Mouse (Mus musculus): ENCODE results near the gene Olfr309. TPM values are rescaled to one million over a fixed set of nuclear protein-coding genes. Genes with fewer than 3 reads are reported as not detected.
"Not testable (repeated sequence)": the region's sequence is repeated elsewhere in the genome, so short reads cannot be mapped to it uniquely, and the experiment has no call there.

Gene Olfr309
- not detected in 2 replicates for polyA plus RNA-seq (2016; fragmentation: Nextera tagmentation; extraction: Ambion mirVana)

GRCm38 (mm10) chr7:86313608-86314007 is at the start of gene Olfr309:
TSS of gene Olfr309 (minus strand) at chr7:86313708.
- no peaks in the 10 kb centered on the region for H3K4me1 ChIP-seq
- 72% methylated on average over 2 of the region's 2 CpGs for WGBS
- DNase-seq (ENCODE audit: low spot score) = no peak

GRCm38 (mm10) chr7:86346296-86346695 is 32.8 kb upstream of the Olfr309 start:
- H3K27ac ChIP-seq; H3K4me3 ChIP-seq; H3K9me3 ChIP-seq; H3K4me1 ChIP-seq; H3K27me3 ChIP-seq (ENCODE audit: insufficient read depth, poor library complexity, severe bottlenecking); H3K36me3 ChIP-seq; DNase-seq (ENCODE audit: low spot score): not testable (repeated sequence)
- WGBS = 89% methylated on average over 9 of the region's 9 CpGs

More at GRCm38 (mm10) chr7:86313608-86314007, at the start of gene Olfr309:
- no peaks in the 10 kb centered on the region for H3K36me3 ChIP-seq
- no peak within 1 kb of the TSS for H3K4me3 ChIP-seq
- H3K27me3 ChIP-seq (ENCODE audit: insufficient read depth, poor library complexity, severe bottlenecking) = no peaks in the 10 kb centered on the region
- H3K9me3 ChIP-seq = no peaks in the 10 kb centered on the region
- no peak within 1 kb of the TSS for H3K27ac ChIP-seq

GRCm38 (mm10) chr7:86344253-86344652 is 30.7 kb upstream of the Olfr309 start:
- Histone ChIP-seq H3K27me3 (ENCODE audit: insufficient read depth, poor library complexity, severe bottlenecking) (no peaks in the 10 kb centered on the region), H3K4me1 (no peaks in the 10 kb centered on the region), H3K36me3 (no peaks in the 10 kb centered on the region), H3K9me3 (no peaks in the 10 kb centered on the region), H3K27ac (no peak overlapping the region), H3K4me3 (no peak overlapping the region)
- DNase-seq (ENCODE audit: low spot score) = no peak
- WGBS = 64% methylated on average over 3 of the region's 3 CpGs

- H3K27me3 ChIP-seq (ENCODE audit: insufficient read depth, poor library complexity, severe bottlenecking) = no peaks in the 10 kb centered on the region
- DNase-seq (ENCODE audit: low spot score) = no peak
- H3K27ac ChIP-seq = no peak overlapping the region
- 67% methylated on average over 14 of the region's 14 CpGs for WGBS
- H3K36me3 ChIP-seq = no peaks in the 10 kb centered on the region
- no peaks in the 10 kb centered on the region for H3K4me1 ChIP-seq
- no peak overlapping the region for H3K4me3 ChIP-seq
- no peaks in the 10 kb centered on the region for H3K9me3 ChIP-seq
These were observed 29.5 kb upstream of the Olfr309 start for GRCm38 (mm10) chr7:86342881-86343565.

GRCm38 (mm10) chr7:86337486-86337885 is 24.0 kb upstream of the Olfr309 start, which contains the start of gene Olfr307:
TSS of gene Olfr307 (minus strand) at chr7:86337586.
- 65% methylated on average over 1 of the region's 1 CpGs for WGBS
- H3K27me3 ChIP-seq (ENCODE audit: insufficient read depth, poor library complexity, severe bottlenecking) = no peaks in the 10 kb centered on the region
- H3K27ac ChIP-seq = no peak within 1 kb of the TSS
- H3K9me3 ChIP-seq = no peaks in the 10 kb centered on the region
- no peaks in the 10 kb centered on the region for H3K36me3 ChIP-seq
- H3K4me1 ChIP-seq = no peaks in the 10 kb centered on the region
- H3K4me3 ChIP-seq = no peak within 1 kb of the TSS
- no peak for DNase-seq (ENCODE audit: low spot score)

GRCm38 (mm10) chr7:86325530-86325929 is 12.0 kb upstream of the Olfr309 start, which contains the start of gene Olfr308:
TSS of gene Olfr308 (minus strand) at chr7:86325630.
- Histone ChIP-seq H3K27ac (no peak within 1 kb of the TSS), H3K4me3 (no peak within 1 kb of the TSS), H3K9me3 (no peaks in the 10 kb centered on the region), H3K27me3 (ENCODE audit: insufficient read depth, poor library complexity, severe bottlenecking) (no peaks in the 10 kb centered on the region), H3K4me1 (no peaks in the 10 kb centered on the region), H3K36me3 (no peaks in the 10 kb centered on the region)
- no peak for DNase-seq (ENCODE audit: low spot score)

- H3K4me1 ChIP-seq = no peaks in the 10 kb centered on the region
- H3K9me3 ChIP-seq = no peaks in the 10 kb centered on the region
- H3K4me3 ChIP-seq = no peak overlapping the region
- no peaks in the 10 kb centered on the region for H3K27me3 ChIP-seq (ENCODE audit: insufficient read depth, poor library complexity, severe bottlenecking)
- WGBS = 89% methylated on average over 2 of the region's 2 CpGs
- no peak for DNase-seq (ENCODE audit: low spot score)
- H3K27ac ChIP-seq = no peak overlapping the region
- H3K36me3 ChIP-seq = no peaks in the 10 kb centered on the region
These were observed 7.8 kb upstream of the Olfr309 start for GRCm38 (mm10) chr7:86321323-86321722.

GRCm38 (mm10) chr7:86277072-86277471 is 36.4 kb downstream of the Olfr309 start, which contains the start of gene Olfr310:
TSS of gene Olfr310 (minus strand) at chr7:86277172.
- no peaks in the 10 kb centered on the region for H3K4me1 ChIP-seq
- no peaks in the 10 kb centered on the region for H3K9me3 ChIP-seq
- no peak within 1 kb of the TSS for H3K4me3 ChIP-seq
- H3K27me3 ChIP-seq (ENCODE audit: insufficient read depth, poor library complexity, severe bottlenecking) = no peaks in the 10 kb centered on the region
- no peaks in the 10 kb centered on the region for H3K36me3 ChIP-seq
- no peak within 1 kb of the TSS for H3K27ac ChIP-seq
- WGBS = 67% methylated on average over 1 of the region's 1 CpGs
- no peak for DNase-seq (ENCODE audit: low spot score)

Small RNA genes lying within 50 kb of the gene (microRNA-seq; reads per million reads assigned to microRNA genes)
- not detected for gene Gm23192

Other genes starting within 250 kb of the Olfr309 start
- not detected in 2 replicates for gene Vmn2r75, start 141.9 kb downstream of the Olfr309 start, polyA plus RNA-seq (2016; fragmentation: Nextera tagmentation; extraction: Ambion mirVana)
- not detected in 2 replicates for gene Vmn2r76, start 67.4 kb downstream of the Olfr309 start, polyA plus RNA-seq (2016; fragmentation: Nextera tagmentation; extraction: Ambion mirVana)
- gene Olfr310, start 36.5 kb downstream of the Olfr309 start, polyA plus RNA-seq (2016; fragmentation: Nextera tagmentation; extraction: Ambion mirVana) = not detected in 2 replicates
- not detected in 2 replicates for gene Olfr308, start 11.9 kb upstream of the Olfr309 start, polyA plus RNA-seq (2016; fragmentation: Nextera tagmentation; extraction: Ambion mirVana)
- not detected in 2 replicates for gene Olfr307, start 23.9 kb upstream of the Olfr309 start, polyA plus RNA-seq (2016; fragmentation: Nextera tagmentation; extraction: Ambion mirVana)
- gene Olfr305, start 53.2 kb upstream of the Olfr309 start, polyA plus RNA-seq (2016; fragmentation: Nextera tagmentation; extraction: Ambion mirVana) = not detected in 2 replicates
- gene Olfr304, start 73.0 kb upstream of the Olfr309 start, polyA plus RNA-seq (2016; fragmentation: Nextera tagmentation; extraction: Ambion mirVana) = not detected in 2 replicates
- not detected in 2 replicates for gene Olfr303, start 84.1 kb upstream of the Olfr309 start, polyA plus RNA-seq (2016; fragmentation: Nextera tagmentation; extraction: Ambion mirVana)
- not detected in 2 replicates for gene Olfr301, start 90.1 kb upstream of the Olfr309 start, polyA plus RNA-seq (2016; fragmentation: Nextera tagmentation; extraction: Ambion mirVana)
- not detected in 2 replicates for gene Olfr299, start 146.2 kb upstream of the Olfr309 start, polyA plus RNA-seq (2016; fragmentation: Nextera tagmentation; extraction: Ambion mirVana)
- not detected in 2 replicates for gene Olfr298, start 178.8 kb upstream of the Olfr309 start, polyA plus RNA-seq (2016; fragmentation: Nextera tagmentation; extraction: Ambion mirVana)
- not detected in 2 replicates for gene Olfr297, start 206.3 kb upstream of the Olfr309 start, polyA plus RNA-seq (2016; fragmentation: Nextera tagmentation; extraction: Ambion mirVana)

All from heart, embryonic 10.5 days (tissue).